Mouse (Mus musculus) telencephalon, adult 2 months (tissue): ENCODE results near the gene 1700040F15Rik.
"Not testable (repeated sequence)": the region's sequence is repeated elsewhere in the genome, so short reads cannot be mapped to it uniquely, and the experiment has no call there.

Experiments
- DNase-seq: peaks from one replicate; pipeline ENCODE4 v3.0.0-alpha.2; 2011; ENCODE audit warnings: low read depth, low spot score

The 1700040F15Rik gene

DNA sequence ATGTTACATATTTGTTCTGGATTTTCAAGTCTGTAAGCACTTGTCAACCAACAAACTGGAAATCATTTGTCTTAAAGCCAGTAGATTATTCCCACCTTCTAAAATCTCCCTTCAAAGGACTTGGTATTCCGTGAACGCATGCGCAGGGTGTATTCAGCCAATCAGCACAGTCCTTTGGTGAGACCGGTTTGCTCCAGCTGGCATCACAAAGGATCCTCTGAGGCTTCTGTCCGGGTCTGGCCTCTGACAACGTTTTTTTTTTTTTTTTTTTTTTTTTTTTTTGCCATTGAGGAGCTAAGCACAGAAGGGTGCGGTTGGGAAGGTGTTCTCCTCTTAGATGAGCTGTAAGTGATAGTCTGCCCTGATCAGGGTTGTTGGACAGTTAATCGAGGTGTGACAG is at the start of gene 1700040F15Rik:
Gene 1700040F15Rik (plus strand): TSS at position 301 of the 400 bp plus-strand sequence.
- DNase-seq, result not testable (repeated sequence)
